Mouse (Mus musculus): Measurements from ENCODE around the gene Ankrd42. TPM values are rescaled to one million over a fixed set of nuclear protein-coding genes. Genes with fewer than 3 reads are reported as not detected.

Ankrd42 gene
- polyA plus RNA-seq, 1 experiment from 2014 or later = 3.9 TPM

- ATAC-seq (ENCODE audit: insufficient read depth, low FRiP score) = no peak
- Histone ChIP-seq H3K4me2 (ENCODE audit: low read depth, low read length) (no peak overlapping the region), H3K27ac (ENCODE audit: low read length) (no peak overlapping the region), H3K9me3 (replicated peaks; ENCODE audit: control insufficient read depth, low read length) (no peaks in the 10 kb centered on the region), H3K36me3 (ENCODE audit: control insufficient read depth, insufficient read depth, low read length) (peaks cover 28% of the 10 kb centered on the region), H3K9ac (ENCODE audit: low read length) (no peak overlapping the region), H3K4me3 (replicated peaks; ENCODE audit: low read length) (no peak overlapping the region), H3K4me1 (ENCODE audit: control insufficient read depth, insufficient read depth, low read length) (0 out of 2 replicates have a peak, but pooled peaks cover 3% of the 10 kb centered on the region), H3K27me3 (ENCODE audit: control insufficient read depth, insufficient read depth, low read length) (no peaks in the 10 kb centered on the region)
- WGBS = 86% methylated on average over 1 of the region's 1 CpGs
These were observed 16.4 kb upstream of the Ankrd42 start for GRCm38 (mm10) chr7:92653329-92653728.

- Histone ChIP-seq H3K27ac (ENCODE audit: low read length) (no peak overlapping the region), H3K9me3 (replicated peaks; ENCODE audit: control insufficient read depth, low read length) (no peaks in the 10 kb centered on the region), H3K27me3 (ENCODE audit: control insufficient read depth, insufficient read depth, low read length) (no peaks in the 10 kb centered on the region), H3K4me2 (ENCODE audit: low read depth, low read length) (no peak overlapping the region), H3K36me3 (ENCODE audit: control insufficient read depth, insufficient read depth, low read length) (0 out of 2 replicates have a peak, but pooled peaks cover 6% of the 10 kb centered on the region), H3K9ac (ENCODE audit: low read length) (no peak overlapping the region), H3K4me3 (replicated peaks; ENCODE audit: low read length) (no peak overlapping the region), H3K4me1 (ENCODE audit: control insufficient read depth, insufficient read depth, low read length) (no peaks in the 10 kb centered on the region)
- WGBS = 72% methylated on average over 7 of the region's 7 CpGs
- ATAC-seq (ENCODE audit: insufficient read depth, low FRiP score) = no peak
These were observed 10.8 kb upstream of the Ankrd42 start for GRCm38 (mm10) chr7:92647790-92648189.

GRCm38 (mm10) chr7:92642358-92642757 is 5.4 kb upstream of the Ankrd42 start:
- Histone ChIP-seq H3K9me3 (replicated peaks; ENCODE audit: control insufficient read depth, low read length) (no peaks in the 10 kb centered on the region), H3K27ac (ENCODE audit: low read length) (no peak overlapping the region), H3K36me3 (ENCODE audit: control insufficient read depth, insufficient read depth, low read length) (0 out of 2 replicates have a peak, but pooled peaks cover 3% of the 10 kb centered on the region), H3K4me2 (ENCODE audit: low read depth, low read length) (no peak overlapping the region), H3K27me3 (ENCODE audit: control insufficient read depth, insufficient read depth, low read length) (no peaks in the 10 kb centered on the region), H3K4me1 (ENCODE audit: control insufficient read depth, insufficient read depth, low read length) (0 out of 2 replicates have a peak, but pooled peaks cover 7% of the 10 kb centered on the region), H3K4me3 (replicated peaks; ENCODE audit: low read length) (no peak overlapping the region), H3K9ac (ENCODE audit: low read length) (no peak overlapping the region)
- ATAC-seq (ENCODE audit: insufficient read depth, low FRiP score) = no peak

- Histone ChIP-seq H3K27me3 (ENCODE audit: control insufficient read depth, insufficient read depth, low read length) (no peaks in the 10 kb centered on the region), H3K9ac (ENCODE audit: low read length) (no peak overlapping the region), H3K4me2 (ENCODE audit: low read depth, low read length) (peak overlapping the region; percentile 99), H3K4me3 (replicated peaks; ENCODE audit: low read length) (peak overlapping the region; percentile 90; the same call in 1 of the 2 replicates), H3K4me1 (ENCODE audit: control insufficient read depth, insufficient read depth, low read length) (peaks cover 13% of the 10 kb centered on the region), H3K9me3 (replicated peaks; ENCODE audit: control insufficient read depth, low read length) (no peaks in the 10 kb centered on the region), H3K36me3 (ENCODE audit: control insufficient read depth, insufficient read depth, low read length) (no peaks in the 10 kb centered on the region), H3K27ac (ENCODE audit: low read length) (no peak overlapping the region)
- no peak for ATAC-seq (ENCODE audit: insufficient read depth, low FRiP score)
- WGBS = 85% methylated on average over 5 of the region's 5 CpGs
These were observed 1.1 kb upstream of the Ankrd42 start for GRCm38 (mm10) chr7:92638050-92638449.

GRCm38 (mm10) chr7:92636295-92637011 is 489 bp downstream of the Ankrd42 start:
- WGBS = under 1% methylated on average over 49 of the region's 49 CpGs
- peak overlapping the region; percentile 90 for H3K4me3 ChIP-seq (replicated peaks; ENCODE audit: low read length)
- peak overlapping the region; percentile 27 for H3K27ac ChIP-seq (ENCODE audit: low read length)
- no peaks in the 10 kb centered on the region for H3K9me3 ChIP-seq (replicated peaks; ENCODE audit: control insufficient read depth, low read length)
- no peaks in the 10 kb centered on the region for H3K36me3 ChIP-seq (ENCODE audit: control insufficient read depth, insufficient read depth, low read length)
- H3K4me1 ChIP-seq (ENCODE audit: control insufficient read depth, insufficient read depth, low read length) = peaks cover 13% of the 10 kb centered on the region
- ATAC-seq (ENCODE audit: insufficient read depth, low FRiP score) = peak; percentile 51; the same call in 1 of the 2 replicates
- H3K9ac ChIP-seq (ENCODE audit: low read length) = peak overlapping the region; percentile 91
- H3K4me2 ChIP-seq (ENCODE audit: low read depth, low read length) = peak overlapping the region; percentile 99
- no peaks in the 10 kb centered on the region for H3K27me3 ChIP-seq (ENCODE audit: control insufficient read depth, insufficient read depth, low read length)

GRCm38 (mm10) chr7:92630167-92630566 is 6.8 kb downstream of the Ankrd42 start:
- H3K27ac ChIP-seq (ENCODE audit: low read length) = no peak overlapping the region
- H3K36me3 ChIP-seq (ENCODE audit: control insufficient read depth, insufficient read depth, low read length) = no peaks in the 10 kb centered on the region
- no peaks in the 10 kb centered on the region for H3K27me3 ChIP-seq (ENCODE audit: control insufficient read depth, insufficient read depth, low read length)
- H3K4me1 ChIP-seq (ENCODE audit: control insufficient read depth, insufficient read depth, low read length) = no peaks in the 10 kb centered on the region
- H3K4me2 ChIP-seq (ENCODE audit: low read depth, low read length) = no peak overlapping the region
- H3K9ac ChIP-seq (ENCODE audit: low read length) = no peak overlapping the region
- WGBS = 57% methylated on average over 2 of the region's 2 CpGs
- H3K9me3 ChIP-seq (replicated peaks; ENCODE audit: control insufficient read depth, low read length) = no peaks in the 10 kb centered on the region
- ATAC-seq (ENCODE audit: insufficient read depth, low FRiP score) = no peak
- H3K4me3 ChIP-seq (replicated peaks; ENCODE audit: low read length) = no peak overlapping the region

- no peak for ATAC-seq (ENCODE audit: insufficient read depth, low FRiP score)
- Histone ChIP-seq H3K4me1 (ENCODE audit: control insufficient read depth, insufficient read depth, low read length) (no peaks in the 10 kb centered on the region), H3K9ac (ENCODE audit: low read length) (no peak overlapping the region), H3K9me3 (replicated peaks; ENCODE audit: control insufficient read depth, low read length) (no peaks in the 10 kb centered on the region), H3K27ac (ENCODE audit: low read length) (no peak overlapping the region), H3K4me2 (ENCODE audit: low read depth, low read length) (no peak overlapping the region), H3K27me3 (ENCODE audit: control insufficient read depth, insufficient read depth, low read length) (no peaks in the 10 kb centered on the region), H3K36me3 (ENCODE audit: control insufficient read depth, insufficient read depth, low read length) (no peaks in the 10 kb centered on the region), H3K4me3 (replicated peaks; ENCODE audit: low read length) (no peak overlapping the region)
- 33% methylated on average over 2 of the region's 2 CpGs for WGBS
These were observed 12.5 kb downstream of the Ankrd42 start for GRCm38 (mm10) chr7:92624488-92624887.

- no peaks in the 10 kb centered on the region for H3K36me3 ChIP-seq (ENCODE audit: control insufficient read depth, insufficient read depth, low read length)
- 47% methylated on average over 7 of the region's 7 CpGs for WGBS
- no peak overlapping the region for H3K9ac ChIP-seq (ENCODE audit: low read length)
- H3K4me2 ChIP-seq (ENCODE audit: low read depth, low read length) = no peak overlapping the region
- no peak for ATAC-seq (ENCODE audit: insufficient read depth, low FRiP score)
- no peaks in the 10 kb centered on the region for H3K9me3 ChIP-seq (replicated peaks; ENCODE audit: control insufficient read depth, low read length)
- no peak overlapping the region for H3K4me3 ChIP-seq (replicated peaks; ENCODE audit: low read length)
- no peaks in the 10 kb centered on the region for H3K27me3 ChIP-seq (ENCODE audit: control insufficient read depth, insufficient read depth, low read length)
- H3K4me1 ChIP-seq (ENCODE audit: control insufficient read depth, insufficient read depth, low read length) = no peaks in the 10 kb centered on the region
- H3K27ac ChIP-seq (ENCODE audit: low read length) = no peak overlapping the region
These were observed 26.1 kb downstream of the Ankrd42 start for GRCm38 (mm10) chr7:92610830-92611229.

GRCm38 (mm10) chr7:92604961-92605360 is 32.0 kb downstream of the Ankrd42 start:
- Histone ChIP-seq H3K9ac (ENCODE audit: low read length) (no peak overlapping the region), H3K4me1 (ENCODE audit: control insufficient read depth, insufficient read depth, low read length) (no peaks in the 10 kb centered on the region), H3K27me3 (ENCODE audit: control insufficient read depth, insufficient read depth, low read length) (no peaks in the 10 kb centered on the region), H3K4me2 (ENCODE audit: low read depth, low read length) (no peak overlapping the region), H3K27ac (ENCODE audit: low read length) (no peak overlapping the region), H3K36me3 (ENCODE audit: control insufficient read depth, insufficient read depth, low read length) (no peaks in the 10 kb centered on the region), H3K4me3 (replicated peaks; ENCODE audit: low read length) (no peak overlapping the region), H3K9me3 (replicated peaks; ENCODE audit: control insufficient read depth, low read length) (no peaks in the 10 kb centered on the region)
- ATAC-seq (ENCODE audit: insufficient read depth, low FRiP score) = no peak
- whole genome bisulfite sequencing = 91% methylated on average over 7 of the region's 7 CpGs

Measured in stomach, embryonic 16.5 days (tissue).